Mouse (Mus musculus) right cerebral cortex, postnatal 14 days (tissue): ENCODE results near the gene Depdc5.
"Not testable (repeated sequence)": the region's sequence is repeated elsewhere in the genome, so short reads cannot be mapped to it uniquely, and the experiment has no call there.

Experiments used
- DNase-seq: peaks from one replicate; pipeline ENCODE4 v3.0.0; 2022

Depdc5 gene

DNA sequence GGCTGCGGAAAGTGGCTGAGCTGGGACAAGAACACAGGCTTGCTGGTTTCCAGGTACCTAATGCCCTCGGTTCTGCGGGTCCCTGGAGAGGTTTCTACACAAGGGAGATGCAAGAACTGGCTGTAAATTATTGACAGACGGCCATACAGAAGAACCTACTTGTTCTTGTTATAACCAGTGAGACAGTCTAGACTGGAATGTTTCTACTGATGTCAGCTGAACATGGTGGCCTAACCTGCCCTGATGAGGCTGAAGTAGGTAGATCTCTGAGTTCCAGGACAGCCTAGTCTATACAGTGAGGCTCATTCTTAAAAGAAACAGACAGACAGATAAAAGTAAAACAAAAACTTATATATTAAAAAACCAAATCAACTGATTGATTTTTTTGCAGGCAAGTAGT, 140.6 kb downstream of the Depdc5 start:
- no peak for DNase-seq

DNA sequence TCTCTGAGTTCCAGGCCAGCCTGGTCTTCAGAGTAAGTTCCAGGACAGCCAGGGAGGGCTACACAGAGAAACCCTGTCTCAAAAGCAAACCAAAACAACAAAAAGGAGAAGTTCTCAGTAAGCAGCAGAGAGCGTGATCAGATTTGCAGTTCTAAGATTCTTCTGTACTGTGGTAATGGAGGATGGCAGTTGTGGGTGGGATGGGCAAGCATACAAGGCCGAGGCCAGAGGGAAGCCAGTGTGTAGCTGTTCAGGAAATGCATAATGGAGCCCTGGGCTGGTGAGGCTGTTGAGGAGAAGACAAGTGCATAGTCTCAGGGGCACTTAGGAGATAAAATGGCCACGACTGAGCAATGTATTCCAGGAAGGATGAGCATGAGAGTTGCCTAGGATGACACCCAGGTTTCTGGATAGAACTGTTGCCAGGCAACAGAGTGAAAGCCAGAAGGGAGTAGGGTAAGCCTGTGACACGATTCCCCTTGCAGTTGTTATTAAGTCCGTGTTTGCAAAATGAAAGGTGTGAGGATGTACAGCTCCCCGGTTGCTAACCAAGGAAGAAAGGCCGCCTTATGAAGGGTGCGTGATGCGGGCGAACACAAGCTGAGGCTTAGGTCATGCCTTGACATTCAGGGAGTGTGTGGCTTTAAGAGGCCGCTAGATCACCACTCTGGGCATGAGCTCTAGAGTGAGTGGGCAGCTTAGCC, 142.1 kb downstream of the Depdc5 start:
- no peak for DNase-seq

DNA sequence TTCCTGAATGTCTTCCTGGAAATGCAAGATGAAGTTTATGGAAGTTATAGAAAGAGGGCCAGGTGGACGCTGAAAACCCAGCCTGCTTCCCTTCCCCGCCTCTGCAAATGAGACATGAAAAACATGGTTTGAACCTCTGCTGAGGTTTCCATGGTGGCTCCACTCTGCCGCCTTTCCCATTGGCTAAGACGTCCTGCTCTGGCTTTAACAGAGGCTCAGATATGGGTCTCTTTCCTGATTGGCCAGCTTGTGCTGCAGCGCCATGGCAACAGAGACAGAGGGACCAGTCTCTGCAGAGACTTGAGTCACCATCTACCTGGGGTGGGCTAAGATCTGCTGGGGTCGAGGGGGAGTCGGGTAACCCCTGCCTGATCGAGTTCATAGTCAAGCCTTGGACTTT, 143.2 kb downstream of the Depdc5 start:
- DNase-seq = peak; percentile 68

DNA sequence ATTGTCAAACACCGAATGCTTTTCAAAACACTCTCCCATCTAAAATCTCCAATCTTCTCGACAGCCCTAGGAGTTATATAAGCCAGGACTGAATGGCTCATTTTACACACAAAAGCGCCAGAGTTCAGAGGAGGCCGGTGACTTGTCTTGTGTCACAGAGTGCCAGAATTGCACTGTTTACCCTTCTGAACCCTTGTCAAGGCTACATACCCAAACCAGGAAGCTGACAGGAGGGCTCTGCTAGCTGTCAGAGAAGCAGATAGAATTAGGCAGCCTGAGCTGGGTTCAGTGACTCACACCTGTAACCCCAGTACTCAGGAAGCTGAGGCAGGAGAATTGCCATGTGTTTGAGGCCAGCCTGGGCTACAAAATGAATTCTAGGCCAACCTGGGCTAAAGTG, 143.9 kb downstream of the Depdc5 start:
- no peak for DNase-seq

DNA sequence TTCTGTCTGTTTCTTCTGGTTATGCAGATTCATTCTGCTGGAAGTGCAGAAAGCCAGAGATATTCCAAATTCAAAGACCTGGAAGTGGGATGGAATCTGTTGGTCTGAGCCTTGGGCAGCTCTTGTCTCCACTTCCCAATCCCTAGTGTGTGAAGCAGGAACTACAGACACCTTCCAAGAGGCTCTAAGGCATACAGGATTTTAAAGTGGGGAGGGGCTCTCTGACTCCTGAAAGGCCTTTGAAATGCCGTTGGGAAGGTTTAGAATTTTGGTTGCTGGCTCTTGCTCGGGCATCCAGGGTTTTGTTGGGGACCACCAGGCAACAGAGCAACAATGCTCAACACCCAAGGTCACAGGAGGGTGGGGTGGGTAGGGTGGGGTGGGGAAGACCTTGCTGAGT, 145.8 kb downstream of the Depdc5 start:
- no peak for DNase-seq

DNA sequence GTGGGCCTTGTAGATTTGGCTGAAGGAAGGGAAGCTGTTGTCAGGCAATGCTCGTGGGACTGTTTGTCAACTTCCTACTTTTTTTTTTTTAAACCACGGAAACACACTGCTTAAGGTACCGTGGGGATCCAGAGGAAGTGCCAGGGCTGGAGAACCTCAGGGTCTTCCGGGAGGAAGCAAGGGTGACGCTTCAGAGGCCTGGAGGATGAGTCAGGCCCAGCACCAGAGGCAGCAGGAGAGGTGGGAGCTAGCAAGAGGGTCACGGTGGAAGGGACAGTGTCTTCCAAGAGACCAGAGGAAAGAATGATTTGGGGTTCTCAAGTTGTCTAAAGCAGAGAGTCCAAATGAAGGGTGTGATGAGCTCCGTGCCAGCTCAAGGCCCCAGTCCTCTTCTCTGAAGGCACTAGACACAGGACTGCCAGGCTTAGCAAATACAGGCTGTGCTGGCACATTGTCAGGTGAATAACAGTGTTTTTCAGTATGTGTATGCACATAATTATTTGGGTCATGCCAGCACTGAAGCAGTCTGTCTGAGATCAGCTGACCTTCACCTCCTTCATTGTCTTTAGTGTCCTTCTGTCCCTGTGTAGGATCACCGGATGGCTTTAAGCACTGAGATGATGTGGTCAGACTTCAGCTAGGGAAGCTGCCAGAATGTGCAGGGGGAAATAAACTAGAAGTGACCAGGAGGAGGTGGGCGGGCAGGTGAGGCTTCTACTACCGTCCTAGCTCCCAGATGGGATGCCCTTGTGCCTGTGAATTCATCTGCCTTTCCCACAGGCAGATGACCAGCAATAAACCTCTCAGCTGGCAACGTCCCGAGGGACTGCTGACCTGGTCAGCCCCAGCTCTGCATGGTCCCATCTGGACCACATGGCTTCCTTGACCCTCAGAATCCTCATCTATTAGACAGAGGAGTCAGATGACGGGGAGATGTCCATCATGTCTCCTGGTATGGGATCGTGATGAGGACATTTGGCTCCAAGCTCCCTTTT, 146.6 kb downstream of the Depdc5 start:
- DNase-seq = no peak

DNA sequence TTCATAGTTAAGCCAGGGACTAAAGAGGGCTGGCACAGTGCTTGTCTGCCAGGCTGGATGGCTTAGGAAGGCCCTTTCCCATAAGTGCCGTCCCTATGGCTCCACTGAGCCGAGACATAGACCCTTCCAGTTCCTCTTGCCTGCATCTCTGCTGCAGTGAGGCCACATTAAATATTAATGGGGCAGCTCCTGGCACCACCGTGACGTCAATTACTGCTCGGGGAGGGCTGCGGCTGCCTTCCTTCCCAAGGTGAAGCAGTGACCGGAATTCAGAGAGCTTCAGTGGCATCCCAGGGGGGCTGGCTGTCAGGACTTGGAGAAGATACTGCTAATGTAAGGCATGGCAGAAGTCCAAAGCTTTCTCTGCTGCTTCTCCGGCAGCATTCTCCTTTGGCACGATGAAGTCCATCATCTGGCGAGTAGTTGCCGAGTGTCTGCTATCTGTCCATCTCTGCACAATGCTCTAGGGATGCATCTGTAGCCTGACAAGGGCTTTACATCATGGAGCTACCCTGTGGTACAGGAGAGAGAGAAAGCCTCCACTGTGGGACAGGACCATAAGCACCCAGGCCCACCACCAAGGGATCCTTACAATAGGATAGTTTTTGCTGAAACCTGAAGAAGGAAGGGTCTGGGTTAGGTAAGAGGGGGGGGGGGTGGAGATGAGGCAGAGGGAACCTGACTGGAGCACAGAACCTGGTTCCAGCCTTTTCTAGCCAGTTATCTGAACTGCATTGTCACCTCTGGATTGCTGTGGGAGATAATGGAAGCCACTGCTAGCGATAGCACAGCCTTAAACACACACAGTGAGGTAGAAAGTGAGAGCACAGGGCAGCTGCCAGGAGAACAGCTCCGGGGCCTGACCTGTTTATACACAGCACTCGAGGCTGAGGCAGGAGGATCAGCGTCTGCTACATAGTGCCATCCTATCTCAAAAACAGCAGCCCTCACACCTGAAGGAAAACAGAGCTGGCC, 147.9 kb downstream of the Depdc5 start:
- no peak for DNase-seq

DNA sequence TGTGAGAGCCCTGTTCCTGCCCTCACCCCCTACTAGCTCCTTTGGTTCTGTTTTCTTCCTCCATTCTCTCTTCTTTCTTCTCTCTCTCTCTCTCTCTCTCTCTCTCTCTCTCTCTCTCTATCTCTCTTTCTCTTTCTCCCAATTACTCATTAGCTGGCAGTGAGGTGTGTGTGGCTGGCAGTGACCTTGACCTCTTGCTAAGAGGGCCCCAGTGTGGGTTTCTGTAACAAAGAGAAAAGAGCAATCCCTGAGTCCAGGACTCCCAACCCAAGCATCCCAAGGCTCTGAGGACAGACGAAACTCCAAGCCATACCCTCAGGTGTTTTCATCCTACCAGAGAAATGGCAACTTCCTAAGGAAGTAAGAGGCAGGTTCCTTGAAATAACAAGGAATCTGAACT, 150.6 kb downstream of the Depdc5 start:
- no peak for DNase-seq

DNA sequence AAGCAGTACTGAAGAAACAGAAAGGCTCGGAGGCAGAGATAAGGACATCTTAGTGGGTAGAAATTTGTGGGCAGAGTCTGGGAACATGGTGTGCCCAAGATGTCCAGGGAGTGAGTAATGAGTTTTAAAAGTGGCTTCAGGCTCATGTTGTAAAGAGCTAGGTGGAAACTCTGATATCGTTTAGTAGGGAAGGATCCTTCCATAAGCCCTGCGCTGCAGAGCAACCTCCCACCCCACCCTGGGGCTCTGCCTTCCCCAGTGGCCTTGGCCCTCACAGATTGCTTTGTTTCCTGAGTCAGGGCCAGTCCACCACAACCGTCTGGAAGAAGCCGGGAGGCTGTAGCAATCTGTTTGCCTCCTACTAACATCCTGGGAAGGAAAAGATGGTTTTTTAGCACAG, 152.1 kb downstream of the Depdc5 start:
- no peak for DNase-seq

DNA sequence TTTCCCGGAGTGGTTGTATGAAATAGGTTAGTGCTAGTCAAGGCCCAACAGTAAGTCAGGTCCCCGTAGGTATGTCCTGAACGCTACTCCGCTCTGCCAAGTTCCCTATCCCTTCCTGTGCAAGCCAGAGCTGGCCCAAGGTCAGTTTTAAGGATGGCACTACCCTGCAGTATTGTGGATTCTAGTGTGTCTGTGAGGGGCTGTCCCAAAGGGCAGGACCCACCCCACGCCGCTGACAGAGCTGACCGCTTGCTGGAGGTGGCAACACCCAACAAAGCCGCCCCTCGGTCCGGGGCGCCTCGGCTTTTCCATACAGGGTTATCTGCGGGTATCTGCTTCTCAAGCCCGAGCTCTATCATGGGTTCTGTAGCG, 154.7 kb downstream of the Depdc5 start:
- no peak for DNase-seq

DNA sequence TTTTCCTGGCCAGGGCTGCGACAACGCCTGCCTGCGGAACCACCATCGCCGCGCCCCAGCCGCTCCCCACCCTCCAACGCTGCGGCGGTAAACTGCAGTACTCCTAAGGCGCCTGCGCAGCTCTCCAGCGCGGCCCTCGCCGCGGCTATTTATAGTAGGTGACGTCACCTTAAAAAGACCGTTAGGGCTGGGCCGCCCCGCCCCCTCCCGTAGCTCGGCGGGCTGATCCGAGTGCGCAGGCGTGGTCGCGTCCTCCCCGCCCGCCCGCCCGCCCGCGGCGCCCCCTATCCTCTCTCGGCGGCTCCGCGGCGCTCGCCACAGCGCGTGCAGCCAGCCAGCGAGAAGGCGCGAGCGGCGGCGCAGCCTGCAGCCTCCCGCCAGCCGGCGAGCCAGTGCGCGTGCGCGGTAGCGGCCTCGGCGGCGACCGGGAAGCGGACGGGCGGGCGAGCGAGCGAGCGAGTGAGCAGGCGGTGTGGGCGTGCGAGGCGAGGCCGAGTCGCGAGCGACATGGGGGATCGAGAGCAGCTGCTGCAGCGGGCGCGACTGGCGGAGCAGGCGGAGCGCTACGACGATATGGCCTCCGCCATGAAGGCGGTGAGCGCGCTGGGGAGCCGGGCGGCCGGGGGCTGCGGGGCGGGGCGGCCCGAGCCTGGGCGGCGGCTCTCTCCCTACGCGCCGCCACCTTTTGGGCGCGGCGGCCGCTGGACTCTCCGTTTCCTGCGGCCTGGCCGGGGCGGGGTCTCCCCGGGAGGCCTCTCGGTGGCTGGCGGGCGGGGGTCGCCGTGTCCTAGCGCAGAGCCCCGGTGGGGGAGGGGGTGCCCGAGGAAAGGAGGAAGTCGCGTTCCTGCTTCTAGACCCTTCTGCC, 155.3 kb downstream of the Depdc5 start, which contains the start of gene Ywhah:
TSS of gene Ywhah (plus strand) at position 256 of the 865 bp plus-strand sequence.
- DNase-seq = peak; percentile 97

DNA sequence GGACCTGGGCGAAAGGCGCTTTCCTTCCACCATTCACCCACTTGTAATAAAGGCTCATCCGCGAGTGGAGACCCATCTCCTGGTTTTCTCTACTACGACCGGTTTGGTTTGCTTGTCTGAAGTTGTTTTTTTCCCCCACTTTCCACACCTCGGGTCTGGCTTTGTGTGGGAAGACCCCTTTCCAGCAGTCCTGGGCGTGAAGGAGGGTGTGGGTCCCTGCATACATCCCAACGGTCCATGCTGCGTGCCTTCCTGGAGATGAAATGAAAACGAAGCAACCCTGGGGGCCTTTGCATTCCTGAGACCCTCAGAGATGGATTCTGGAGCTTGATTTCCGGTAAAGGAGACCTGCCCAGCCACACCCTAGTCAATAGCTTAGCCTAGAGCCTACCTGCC, 155.9 kb downstream of the Depdc5 start:
- no peak for DNase-seq

DNA sequence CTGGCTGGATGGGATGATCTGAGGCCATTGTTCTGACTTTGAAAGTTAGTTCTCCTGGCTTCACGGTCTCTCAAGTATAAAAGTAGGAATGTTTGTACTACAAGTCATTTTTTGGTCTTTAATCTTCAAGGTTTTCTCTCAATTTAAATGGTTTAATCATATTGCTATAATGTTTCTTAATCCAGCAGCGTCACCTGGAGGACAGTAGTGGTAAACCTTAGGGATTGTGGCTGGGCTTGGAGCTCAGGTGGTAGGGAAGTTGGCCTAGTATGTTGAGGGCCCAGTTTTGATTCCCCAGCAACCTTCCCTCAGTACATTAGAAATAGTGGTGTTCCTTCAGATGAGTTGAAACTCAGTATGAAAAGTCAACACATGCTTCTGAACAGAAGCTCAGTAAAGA, 158.1 kb downstream of the Depdc5 start:
- no peak for DNase-seq

DNA sequence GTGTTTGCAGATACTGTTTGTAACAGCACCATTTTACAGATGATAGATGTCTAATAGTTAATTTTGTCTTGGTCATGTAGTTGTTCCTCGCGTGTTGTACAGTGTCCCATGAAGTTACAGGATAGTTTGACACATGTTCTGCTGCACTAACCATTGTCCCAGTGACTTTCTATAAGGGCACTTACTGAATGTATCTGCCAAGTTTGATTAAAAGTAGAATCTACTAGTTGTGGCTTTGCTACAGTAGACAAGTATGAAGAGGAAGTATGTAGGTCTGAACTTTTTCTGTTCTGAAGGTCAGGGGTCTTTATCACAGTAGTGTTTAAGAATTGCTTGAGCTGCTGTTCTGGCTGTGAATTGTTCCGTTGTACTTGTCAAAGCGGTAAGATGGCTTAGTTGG, 159.8 kb downstream of the Depdc5 start:
- no peak for DNase-seq

DNA sequence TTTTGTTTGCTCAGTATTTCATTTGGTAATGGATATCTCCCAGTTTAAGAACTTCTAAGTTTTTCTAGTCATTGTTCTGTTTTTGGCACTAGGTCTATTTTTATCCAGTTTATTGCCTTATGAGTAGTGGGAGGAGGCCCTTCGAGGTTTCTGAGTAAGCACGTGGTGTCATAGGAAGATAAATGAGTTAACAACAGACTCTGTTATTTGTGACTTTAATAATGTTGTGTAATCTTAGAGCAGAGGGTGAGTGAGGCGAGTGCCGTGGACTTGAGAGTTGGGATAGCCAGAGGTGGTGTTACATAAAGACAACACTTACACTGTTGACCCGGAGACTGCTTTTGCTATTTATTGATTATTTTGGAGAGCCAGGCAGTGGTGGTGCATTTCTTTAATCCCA, 161.0 kb downstream of the Depdc5 start:
- DNase-seq = no peak

DNA sequence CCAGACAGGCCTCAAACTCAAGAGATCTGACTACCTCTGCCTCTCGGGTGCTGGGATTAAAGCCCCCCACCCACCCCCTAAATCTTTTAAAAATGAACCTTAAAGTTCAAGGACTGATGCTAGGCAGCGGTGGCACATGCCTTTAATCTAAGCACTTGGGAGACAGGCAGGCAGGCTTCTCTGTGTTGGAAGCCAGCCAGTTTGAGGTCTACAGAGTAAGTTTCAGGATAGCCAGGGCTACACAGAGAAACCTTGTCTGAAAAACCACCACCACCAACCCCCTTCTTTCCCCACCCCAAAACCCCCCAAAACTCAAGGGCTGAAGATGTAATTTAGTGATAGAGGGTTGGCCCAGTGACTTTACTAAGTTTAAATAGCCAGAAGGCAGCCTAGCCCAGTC, 165.2 kb downstream of the Depdc5 start:
- DNase-seq = no peak

DNA sequence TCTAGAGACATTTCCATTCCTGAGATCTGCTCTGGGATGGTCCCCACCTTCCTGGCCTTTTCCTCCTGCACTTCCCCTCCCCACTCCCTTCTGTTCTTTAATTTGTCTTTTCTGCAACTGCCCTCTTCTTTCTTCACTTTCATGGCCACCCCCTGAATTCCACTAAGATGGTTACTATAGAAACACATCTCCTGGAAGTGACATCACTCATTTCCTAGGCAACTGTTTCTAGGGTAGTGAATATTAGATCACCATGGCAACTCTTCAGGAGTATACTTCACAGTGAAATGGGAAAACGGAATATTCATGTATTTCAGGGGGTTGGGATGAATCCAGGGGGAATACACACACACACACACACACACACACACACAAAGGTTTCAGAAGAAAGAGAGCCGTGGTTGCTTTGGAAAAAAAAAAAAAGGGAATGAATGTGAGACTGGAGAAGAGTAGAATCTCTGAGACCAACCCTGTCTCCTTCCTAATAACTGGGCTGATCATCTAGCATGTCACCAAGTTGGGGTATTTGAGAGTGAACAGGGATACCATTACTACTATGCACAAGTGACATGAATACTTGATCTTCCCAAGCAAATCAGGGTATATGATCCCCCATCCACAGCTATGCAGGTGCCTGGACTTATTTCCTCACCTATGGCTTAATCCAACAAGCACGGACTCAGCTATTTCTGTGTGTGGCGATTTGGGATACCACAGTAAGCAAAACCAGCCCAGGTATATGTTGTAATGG, 167.1 kb downstream of the Depdc5 start:
- no peak for DNase-seq

DNA sequence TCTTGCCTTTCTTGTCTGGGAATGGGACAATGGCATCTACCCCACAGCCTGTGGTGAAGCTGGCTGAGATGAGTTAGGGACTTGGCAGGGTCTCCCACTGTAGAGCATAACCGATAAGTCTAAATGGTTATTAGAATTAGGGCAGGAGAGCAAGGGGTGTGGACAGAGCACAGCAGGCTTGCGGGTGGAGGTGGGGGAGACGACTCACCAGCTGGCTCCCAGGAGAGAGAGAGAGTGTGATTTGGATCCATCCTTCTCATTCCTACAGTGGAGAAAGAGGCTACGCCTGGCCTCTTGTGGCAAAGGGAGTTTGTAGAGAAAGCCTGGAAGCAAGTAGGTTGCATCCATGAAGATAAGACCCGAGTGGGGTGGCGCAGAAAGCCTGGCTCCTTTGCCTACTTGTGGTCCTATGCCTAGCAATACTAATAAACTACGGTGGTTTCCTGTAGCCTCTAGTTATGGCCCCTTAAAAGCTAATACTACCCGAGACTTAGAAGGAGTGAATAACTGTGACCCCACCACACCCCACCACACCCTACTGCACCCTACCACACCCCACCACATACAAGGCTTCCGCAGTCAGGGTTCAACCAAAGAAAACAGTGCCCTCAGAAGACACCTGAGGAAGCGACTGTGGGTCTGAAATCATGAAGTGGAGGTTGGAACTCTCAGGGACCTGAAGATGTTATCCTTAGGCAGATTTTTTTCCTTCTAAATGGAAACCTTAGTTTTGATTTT, 168.7 kb downstream of the Depdc5 start:
- DNase-seq = no peak

DNA sequence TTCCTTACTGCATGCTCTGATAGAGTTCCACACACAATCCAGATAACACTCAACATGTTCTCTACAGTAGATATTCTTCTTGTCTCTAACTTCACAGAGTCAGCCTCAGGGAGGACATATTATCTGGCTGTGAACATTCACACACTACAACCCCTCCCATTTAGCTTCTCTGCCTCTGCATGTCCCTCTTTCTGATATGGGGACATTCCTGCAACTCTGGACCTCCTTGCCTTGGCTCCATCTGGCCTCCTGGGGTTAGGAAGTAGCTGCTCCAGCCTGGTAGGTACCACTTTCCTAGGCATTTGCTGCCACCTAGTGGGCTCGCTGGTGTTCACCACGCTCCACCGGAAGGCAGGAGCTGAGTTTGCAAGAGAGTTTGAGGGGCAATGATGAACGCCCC, 169.6 kb downstream of the Depdc5 start:
- peak; percentile 86 for DNase-seq

DNA sequence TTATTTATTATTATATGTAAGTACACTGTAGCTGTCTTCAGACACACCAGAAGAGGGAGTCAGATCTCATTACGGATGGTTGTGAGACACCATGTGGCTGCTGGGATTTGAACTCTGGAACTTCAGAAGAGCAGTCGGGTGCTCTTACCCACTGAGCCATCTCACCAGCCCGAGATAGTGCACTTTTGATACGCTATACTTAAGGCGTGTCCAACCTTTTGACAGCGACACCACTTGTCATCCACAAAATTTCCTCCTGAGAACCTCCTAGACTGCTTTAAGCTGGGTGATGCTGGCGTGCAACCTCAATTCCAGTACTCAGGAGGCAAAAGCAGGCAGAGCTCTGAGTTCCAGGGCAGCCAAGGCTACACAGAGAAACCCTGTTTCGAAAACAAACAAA, 170.1 kb downstream of the Depdc5 start:
- not testable (repeated sequence) for DNase-seq
